Mouse (Mus musculus): ENCODE measurements around the gene Cib3.
A peak's percentile ranks its signal among the peaks of the same experiment; 100 is the strongest.

Cib3 gene

DNA sequence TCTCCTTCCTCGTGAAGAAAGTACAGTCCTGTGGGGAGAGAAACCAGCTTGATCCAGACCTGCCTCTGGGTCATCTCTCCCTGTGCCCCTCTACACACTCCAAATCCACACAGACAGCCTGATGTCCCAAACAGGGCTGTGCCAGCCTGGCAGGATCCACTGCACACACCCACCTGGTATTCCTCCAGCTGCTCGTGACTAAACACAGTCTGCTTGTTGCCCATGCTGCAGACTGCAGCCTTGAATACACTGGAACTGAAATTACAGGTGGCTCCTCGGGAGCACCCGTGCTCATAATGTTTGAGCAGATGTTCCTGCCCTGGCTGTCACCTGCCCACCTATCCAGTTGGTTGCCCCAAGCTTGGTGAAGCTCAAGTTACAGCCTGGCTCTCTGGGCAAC is at the start of gene Cib3:
Gene Cib3 (minus strand): TSS at position 87 of the 400 bp plus-strand sequence.
- no peak for DNase-seq (ENCODE audit: low read depth, low spot score)

DNA sequence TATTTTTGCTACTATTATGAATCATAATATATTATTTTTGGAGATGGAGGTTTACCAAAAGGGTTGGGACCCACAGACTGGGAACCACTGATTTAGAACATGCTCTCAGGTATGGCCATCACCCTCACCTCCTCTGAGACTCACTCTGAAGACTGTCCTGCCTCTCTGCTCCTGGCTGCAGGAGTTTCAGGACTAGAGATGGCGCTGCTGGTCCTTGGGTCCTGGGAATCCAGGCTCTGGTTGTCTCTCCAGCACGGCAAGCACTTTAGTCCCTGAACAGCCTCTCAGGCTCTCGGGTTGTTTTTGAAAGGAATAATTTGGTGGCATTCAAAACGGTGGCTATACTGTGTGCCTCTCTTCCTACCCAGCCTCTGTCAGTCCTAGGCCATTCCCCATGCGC is 49.2 kb upstream of the Cib3 start:
- no peak for DNase-seq (ENCODE audit: low read depth, low spot score)

DNA sequence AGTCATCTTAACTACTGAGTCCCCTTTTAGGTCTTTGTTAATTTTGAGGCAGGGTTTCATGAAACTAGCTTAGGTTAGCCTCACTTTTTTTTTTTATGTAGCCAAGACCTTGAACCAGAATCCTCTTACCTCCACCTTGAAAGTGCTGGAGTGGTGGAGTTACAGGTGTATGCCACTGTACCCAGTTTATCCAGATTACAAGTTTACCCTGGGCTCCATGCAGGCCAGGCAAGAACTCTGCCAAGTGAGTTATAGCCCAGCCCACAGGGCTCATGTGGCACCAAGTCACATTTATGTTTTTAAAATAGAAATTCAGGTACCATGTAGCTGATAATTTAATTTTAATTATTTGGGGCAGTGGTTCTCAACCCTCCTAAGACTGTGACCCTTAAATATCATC is 48.8 kb upstream of the Cib3 start:
- DNase-seq (ENCODE audit: low read depth, low spot score) = no peak

DNA sequence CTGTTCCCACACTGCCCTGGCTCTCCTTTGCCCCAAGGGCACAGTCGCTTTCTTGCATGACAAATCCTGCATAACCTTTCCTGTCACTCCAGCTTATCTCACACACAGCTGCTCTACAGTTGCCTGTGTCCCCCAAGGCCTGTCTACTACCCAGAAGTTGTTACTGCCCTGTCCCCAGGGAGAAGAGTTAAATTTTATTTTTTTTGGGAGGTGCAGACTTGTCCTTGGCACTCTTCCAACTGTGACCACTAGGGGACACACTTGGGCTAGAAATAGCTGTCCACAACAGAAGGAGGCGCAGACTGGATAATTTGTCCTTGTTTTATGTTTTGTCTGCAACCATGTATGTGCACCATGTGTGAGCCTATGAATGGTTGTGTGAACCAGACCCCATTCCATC is 48.4 kb upstream of the Cib3 start:
- peak; percentile 28 for DNase-seq (ENCODE audit: low read depth, low spot score)

DNA sequence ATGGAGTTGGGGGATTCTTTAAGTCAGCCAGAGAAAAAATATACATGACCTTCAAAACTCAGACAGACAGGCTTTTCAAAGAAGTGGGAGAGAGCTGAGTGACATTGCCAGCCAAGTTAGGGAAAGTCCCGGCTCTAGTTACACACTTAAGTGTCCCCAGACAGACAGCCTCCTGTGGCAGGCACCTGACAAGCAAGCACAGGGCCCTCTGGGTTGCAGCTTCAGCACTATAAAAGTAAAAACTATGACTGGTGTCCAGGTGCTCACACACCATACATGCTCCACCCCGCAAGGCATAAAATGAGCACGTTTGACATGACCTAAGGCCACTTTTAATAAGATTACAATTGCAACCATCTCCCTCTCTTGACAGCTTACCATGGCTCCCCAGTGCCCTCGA is 47.9 kb upstream of the Cib3 start:
- DNase-seq (ENCODE audit: low read depth, low spot score) = no peak

DNA sequence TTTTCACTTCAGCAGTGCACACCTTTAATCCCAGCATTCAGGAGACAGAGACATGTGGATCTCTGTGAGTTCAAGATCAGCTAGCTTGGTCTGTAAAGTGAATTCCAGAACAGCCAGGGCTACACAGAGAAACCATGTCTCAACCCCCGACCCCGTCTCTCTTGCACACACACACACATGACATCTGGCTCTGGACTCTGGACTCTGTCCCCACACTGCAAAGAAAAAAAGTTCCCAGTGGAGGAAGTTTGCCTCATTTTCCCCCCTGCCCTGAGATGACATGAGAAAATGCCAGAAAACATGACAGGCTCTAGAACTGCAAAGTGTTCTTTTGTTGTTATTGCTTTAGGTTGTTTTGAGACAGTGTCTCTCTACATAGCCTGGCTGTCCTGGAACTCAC is 47.2 kb upstream of the Cib3 start:
- no peak for DNase-seq (ENCODE audit: low read depth, low spot score)

DNA sequence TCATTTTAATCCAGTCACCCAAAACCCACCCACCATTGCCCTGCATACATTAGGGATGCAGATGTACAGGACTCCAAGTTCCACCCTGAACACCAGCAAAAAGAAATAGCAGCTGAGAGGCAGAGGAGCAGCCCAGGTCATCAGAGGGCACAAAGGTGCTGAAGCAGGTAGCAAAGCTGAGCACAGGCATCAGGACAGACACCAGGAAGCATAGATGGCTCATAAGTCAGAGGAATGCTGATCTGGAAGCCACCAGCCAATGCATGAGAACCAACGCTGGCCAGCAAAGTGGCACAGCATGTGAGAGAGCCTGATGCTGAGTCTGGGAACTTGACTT is 45.2 kb upstream of the Cib3 start:
- no peak for DNase-seq (ENCODE audit: low read depth, low spot score)

DNA sequence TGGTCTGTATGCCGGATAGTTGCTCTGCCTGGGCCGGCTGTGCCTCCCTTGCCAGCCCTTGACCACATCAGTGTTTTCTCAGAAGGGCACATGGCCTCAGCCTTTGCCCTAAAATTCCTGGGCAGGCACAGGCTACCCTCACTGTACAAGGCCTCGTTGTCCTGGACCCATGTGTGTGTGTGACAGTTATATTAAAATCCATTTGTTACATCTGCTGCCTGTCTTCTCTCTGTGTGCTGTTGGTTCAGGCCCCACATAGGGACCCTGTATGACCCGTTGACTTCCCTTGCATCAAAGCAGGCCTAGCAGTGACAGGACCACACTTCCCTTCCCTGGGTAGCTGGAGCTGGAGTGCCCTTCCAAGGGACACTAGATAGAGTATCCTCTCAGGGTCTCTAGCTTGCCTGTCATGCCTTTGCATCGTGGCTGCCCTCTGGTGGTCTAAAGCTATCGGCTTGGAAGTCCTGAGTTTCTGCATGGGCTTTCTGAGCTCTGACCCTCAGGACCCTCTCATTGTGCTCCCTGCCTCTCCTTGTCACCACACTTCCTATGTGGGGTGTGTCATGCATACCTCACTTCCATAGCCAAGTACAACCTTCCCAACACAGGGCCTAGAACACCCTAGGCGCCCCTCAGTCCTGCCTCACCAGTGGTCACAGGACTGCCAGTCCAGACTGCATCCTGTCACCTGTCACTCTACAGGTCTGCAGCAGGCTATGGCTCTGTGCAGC is 44.7 kb upstream of the Cib3 start:
- no peak for DNase-seq (ENCODE audit: low read depth, low spot score)

DNA sequence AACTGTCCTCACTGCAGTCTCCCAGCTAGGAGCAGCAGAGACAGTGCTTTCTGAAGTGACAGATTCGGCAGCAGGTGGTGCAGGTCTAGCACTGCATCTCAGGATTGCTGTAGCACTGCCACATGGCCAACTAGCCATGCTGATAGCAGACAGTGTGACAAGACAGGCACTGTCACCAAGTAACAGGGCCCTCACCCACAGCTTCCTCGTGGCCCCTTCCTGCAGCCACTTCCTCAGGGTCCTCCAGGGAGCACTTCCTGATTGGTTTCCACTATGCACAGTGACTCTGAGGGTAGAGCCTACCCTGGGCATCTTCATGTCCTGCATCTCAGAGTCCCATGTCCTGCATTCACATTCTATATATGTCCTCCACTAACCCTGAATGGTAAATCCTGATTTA is 32.0 kb upstream of the Cib3 start:
- no peak for DNase-seq (ENCODE audit: low read depth, low spot score)

DNA sequence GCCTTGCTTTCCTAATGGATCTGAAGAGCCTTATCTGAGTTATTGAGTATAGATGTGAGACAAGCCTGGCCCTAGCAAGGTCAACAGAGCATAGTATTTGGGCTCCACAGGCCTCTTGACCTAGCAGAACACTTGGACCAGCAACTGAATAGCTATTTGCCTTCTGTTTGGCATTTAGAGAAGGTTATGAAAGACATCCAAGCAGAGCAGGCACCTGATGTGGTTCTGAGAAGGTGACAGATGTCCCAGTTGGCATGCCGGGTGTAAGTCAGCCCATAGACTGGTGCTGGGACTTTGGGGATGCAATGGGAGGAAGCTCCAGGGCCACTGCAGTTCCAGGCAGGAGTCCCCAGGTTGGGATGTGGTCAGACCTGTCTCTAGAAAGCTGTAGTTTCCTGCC is 29.6 kb upstream of the Cib3 start:
- no peak for DNase-seq (ENCODE audit: low read depth, low spot score)

DNA sequence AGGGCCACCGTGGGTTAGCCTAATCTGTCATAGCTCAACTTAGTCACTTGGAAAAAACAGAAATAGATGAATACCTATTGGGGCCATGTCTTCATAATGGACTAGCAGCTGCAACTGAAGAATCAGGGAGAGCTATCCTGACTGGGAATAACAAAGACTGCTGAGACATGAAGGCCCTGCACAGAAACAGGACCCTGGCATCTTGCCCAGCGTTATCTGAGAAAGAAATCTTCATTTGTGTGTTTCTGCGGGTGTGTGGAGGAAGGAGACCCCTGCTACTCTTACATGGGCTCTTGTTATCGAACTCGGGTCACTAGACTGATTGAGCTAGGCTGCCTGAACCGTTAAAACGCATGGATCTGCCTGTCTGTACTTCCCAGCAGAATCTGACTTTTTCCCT is 28.3 kb upstream of the Cib3 start:
- DNase-seq (ENCODE audit: low read depth, low spot score) = no peak

DNA sequence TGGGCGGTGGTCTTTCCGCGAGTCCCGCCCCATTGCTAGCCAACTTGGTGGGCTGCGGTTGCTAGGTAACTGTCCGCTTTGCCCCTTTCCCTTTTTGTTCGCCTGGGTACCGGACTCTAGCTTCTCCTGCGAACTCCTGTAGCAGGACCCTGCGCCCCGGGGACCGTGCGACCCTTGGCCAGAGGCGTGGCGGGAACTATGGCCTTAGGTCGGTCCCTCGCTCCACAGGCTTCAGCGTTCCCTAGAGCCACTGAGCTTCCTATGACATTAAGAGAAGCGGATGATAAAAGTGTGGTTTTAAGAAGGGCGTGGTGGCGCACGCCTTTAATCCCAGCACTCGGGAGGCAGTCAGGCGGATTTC is 27.7 kb upstream of the Cib3 start:
- no peak for DNase-seq (ENCODE audit: low read depth, low spot score)

DNA sequence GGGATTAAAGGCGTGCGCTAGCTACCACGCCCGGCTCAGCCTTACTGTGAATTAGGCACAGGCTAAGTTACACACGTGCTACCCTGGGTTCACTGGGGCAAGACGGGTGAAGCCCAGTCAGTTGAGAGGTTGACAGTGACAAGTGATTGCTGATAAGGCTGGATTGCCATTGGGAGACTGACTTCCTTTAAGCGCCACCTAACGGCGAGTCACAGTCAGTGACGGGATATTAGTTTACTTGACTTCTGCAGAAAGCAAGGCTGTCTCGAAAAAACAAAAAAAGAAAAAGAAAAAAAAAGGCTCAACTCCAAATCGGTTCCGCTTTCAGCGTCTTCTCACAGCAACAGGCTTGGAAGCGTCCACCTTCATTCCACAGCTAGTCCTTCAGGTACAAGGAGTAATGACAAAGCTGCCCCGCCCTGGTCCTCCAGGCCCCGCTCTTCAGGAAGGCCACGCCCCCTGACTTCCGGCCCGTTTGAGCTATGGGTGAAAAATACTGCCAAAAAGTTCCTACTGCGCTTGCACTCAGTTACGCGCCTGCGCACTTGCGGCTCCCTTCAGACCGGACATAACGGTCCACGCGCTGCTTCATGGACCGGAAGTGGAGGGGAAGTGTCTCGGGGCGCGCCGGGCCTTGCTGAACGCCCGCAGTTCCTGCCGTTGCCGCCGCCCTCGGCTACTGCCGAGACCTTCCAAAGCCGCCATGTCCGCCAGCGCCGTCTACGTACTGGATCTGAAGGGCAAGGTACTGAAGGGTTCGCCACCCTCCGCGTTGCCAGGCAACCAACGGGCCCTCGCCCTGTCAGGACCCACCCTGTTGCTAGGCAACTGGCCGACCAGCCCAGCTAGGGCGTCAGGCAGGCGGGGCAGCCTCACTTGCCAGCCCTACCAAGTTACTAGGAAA is 27.1 kb upstream of the Cib3 start, which contains the start of gene Ap1m1:
Gene Ap1m1 (plus strand): TSS at position 520 of the 904 bp plus-strand sequence.
- peak; percentile 97 for DNase-seq (ENCODE audit: low read depth, low spot score)

DNA sequence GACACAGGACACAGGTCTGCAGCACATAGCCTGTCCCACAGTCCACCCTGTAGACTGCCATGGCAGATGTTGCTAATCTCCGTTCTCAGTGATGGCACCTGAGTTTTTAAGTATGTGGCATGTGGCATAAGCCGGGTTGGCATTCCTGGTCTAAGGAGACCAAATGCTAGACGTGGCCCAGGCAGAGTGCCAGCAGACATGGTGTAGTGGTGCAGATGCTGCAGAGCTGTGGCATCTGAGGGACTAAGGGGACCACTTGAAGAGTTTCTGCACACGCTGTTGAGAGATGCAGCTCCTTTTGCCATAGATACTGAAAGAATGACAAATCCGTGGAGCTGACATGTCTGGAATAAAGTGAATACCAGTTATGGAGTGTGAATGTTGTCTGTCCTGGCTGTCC is 10.0 kb upstream of the Cib3 start:
- DNase-seq (ENCODE audit: low read depth, low spot score) = no peak

DNA sequence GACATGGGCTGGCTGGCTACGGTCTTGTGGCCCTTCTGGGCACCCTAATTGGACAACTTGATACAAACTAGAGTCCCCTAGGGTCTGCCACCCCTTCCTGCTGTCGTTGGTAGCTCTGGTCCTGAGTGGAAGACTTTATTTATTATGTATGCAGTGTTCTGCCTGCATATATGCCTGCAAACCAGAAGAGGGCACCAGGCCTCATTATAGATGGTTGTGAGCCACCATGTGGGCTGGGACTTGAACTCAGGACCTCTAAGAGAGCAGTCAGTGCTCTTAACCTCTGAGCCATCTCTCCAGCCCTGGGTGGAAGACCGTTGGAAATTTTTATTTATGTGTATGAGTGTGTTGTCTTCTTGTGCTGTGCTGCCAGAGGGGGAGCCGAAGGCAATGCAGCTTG is 8.1 kb upstream of the Cib3 start:
- no peak for DNase-seq (ENCODE audit: low read depth, low spot score)

DNA sequence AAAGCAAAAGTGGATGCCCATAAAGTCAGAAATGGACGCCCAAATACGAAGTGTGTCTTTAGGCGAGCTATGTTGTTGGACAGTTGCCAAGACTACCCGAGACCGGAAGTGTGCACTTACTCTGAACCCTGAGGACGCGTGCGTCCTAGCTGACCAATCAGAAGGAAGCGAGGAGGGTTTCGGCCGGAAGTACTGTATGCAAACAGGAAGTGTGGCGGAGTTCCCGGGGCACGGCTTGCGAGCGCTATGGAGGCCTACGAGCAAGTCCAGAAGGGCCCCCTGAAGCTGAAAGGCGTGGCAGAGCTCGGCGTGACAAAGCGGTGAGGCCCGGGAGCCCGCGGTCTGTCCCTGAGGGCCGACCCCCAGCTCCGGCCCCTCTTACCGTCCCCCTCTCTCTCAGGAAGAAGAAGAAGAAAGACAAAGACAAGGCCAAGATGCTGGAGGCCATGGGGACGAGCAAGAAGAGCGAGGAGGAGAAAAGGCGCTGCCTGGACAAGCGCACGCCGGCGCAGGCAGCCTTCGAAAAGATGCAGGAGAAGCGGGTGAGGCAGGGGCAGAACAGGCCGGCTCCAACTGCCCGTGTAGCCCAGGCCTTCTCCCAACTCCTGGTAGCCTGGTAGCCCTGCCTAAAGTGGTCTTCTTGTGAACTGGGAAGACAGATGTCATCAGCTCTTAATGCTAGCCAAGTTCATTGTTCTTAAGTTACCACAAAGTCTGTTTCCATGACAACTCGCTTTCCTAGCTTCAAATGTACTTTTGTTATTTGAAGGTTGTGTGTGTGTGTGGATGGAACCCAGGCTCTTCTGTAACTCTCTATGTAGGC is 7.1 kb upstream of the Cib3 start, which contains the start of gene Fam32a:
Gene Fam32a (plus strand): TSS at position 190 of the 823 bp plus-strand sequence.
- peak; percentile 91 for DNase-seq (ENCODE audit: low read depth, low spot score)

DNA sequence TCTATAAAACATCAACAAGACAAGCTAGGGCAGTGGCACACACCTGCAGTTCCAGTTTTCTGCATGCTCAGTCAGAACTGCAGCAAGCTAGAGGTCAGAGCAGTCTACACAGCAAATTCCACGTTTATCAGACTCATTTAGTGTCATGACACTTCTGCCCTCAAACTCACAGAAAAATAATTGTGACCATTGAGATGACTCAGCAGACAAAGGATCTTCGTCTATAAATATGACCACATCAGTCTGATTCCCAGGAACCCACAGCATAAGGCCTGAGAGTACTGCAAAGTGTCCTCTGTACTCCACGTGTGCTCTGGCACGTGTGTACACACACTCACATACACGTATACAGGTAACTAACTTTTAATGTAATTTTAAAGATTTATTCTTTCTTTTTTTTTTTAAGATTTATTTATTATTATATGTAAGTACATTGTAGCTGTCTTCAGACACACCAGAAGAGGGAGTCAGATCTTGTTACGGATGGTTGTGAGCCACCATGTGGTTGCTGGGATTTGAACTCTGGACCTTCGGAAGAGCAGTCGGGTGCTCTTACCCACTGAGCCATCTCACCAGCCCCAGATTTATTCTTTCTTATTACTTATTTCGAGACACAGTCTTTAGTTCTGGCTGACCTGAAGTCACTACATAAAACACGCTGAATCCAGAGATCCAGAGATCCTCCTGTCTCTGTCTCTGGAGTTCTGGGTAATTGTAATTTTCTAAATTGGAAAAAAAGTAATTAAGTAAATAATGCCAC is 6.3 kb upstream of the Cib3 start:
- DNase-seq (ENCODE audit: low read depth, low spot score) = no peak

DNA sequence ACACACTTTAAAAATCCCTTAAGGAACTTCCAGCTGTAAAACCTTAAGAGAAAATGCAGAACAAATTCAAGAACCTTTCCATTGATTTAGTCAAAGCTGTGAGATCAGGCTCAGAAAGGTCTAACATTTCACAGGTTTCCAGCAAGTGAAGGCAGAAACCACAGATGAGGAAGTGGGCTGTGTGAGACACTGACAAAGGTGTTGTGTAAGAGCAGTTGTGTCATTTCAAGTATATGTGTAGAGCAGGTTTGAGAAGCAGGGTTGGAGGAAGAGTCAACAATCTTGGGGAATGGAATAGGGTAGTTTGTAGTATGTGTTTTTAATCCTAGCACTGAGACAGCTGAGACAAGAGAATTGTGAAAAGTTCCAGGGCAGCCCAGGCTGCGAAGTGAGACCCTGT is 3.2 kb upstream of the Cib3 start:
- DNase-seq (ENCODE audit: low read depth, low spot score) = no peak

DNA sequence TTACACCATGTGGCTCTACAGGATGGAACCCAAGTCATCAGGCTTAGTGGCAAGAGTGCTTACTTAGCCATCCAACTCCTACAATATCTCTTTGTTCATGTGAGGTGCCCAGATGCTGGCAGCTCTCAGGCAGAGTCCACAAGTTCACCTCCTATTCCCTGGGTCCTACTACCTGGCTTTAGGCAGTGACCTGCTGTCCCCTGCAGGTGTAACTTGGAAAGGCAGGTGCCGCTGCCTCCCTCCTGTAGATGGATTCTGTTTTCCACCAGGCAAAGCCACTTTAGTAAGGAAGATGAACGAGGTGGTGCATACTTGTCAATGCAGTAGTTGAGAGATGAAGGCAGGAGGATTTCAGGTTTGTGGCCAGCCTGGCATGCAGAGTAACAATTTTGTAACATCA is 2.4 kb upstream of the Cib3 start:
- DNase-seq (ENCODE audit: low read depth, low spot score) = no peak

DNA sequence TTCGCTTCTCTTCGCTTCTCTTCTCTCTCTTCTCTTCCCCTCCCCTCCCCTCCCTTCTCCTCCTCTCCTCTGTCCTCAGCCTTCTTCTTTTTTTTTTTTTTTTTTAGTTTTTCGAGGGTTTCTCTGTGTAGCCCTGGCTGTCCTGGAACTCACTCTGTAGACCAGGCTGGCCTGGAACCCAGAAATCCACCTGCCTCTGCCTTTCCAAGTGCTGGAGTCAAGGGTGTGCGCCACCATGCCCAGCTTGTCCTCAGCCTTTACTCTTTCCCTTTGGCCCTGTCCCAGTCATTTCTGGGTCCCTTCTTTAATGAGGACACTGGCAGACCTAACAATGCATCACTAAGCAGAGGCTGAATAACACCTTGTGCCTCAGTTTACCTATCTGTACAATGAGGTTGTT is 899 bp upstream of the Cib3 start, which contains the start of gene Gm11034:
Gene Gm11034 (minus strand): TSS at position 101 of the 400 bp plus-strand sequence.
- DNase-seq (ENCODE audit: low read depth, low spot score) = no peak

DNA sequence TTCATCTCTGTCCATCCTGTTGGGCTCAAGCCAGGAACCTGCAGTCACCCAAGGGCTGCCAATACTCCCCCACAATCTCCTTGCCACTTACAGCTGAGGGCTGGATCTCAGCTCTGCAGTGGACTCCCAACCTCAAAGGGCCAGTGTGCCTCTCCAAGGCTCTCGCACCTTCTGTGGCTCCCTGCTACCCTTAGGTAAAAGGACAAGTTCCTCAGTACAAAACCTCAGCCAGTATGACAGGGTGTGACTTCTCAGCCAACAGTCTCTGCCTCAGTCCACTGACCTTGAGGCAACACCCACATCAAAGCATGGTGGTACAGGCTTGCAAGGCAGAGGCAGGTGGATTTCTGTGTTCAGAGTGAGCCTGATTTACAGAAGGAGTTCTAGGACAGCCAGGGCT is 791 bp downstream of the Cib3 start:
- no peak for DNase-seq (ENCODE audit: low read depth, low spot score)
